Mouse (Mus musculus): ENCODE measurements around the gene Phlpp1. TPM values are rescaled to one million over a fixed set of nuclear protein-coding genes. Genes with fewer than 3 reads are reported as not detected.

Gene Phlpp1
- total and polyA plus RNA-seq, 3 experiments = 5.0 to 9.4 TPM; not detected in 1

DNA sequence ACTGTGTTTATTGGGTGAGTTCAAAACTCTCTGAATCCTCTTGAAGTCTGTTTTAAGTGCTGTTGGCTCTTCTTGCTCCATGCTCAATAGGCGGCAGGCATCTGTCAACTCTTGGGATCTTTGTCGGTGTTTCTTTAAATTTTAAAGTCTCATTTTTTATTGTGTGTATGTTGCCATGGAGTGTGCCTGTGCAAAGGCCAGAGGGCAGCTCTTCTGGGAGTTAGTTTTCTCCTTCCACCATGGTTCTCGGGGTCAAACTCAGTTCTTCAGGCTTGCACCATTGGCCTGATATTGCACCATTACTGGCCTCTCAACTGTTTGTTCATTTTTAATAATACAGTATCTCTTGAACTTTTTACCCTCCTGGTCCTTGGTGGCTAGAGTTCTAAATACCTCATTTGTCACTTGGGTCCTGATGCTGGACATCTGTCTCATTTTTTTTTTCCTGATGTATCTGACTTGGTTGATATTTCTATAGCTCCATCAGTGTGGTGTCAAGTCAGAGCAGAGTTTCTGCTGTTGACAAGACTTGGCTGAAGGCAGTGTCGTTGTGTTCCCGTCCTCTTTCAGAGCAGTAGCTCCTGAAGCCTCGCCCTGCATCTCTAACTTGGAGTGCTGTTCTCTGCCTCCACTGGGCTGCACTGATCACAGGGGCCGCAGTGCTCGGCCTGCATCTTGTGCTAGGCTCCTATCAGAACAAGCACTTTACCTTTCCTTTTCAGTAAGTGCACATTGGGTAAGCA lies 108.8 kb downstream of the Phlpp1 start:
- H3K4me1 ChIP-seq (ENCODE audit: control insufficient read depth in 1 of 2, insufficient read depth in 2 of 2, low read length in 2 of 2) = no peaks in the 10 kb centered on the region
- peaks cover 0 to 4% of the 10 kb centered on the region in 2 experiments; a peak in 2 of 4 replicates for H3K27me3 ChIP-seq (ENCODE audit: control insufficient read depth in 1 of 2, insufficient read depth in 2 of 2, low read length in 2 of 2)

DNA sequence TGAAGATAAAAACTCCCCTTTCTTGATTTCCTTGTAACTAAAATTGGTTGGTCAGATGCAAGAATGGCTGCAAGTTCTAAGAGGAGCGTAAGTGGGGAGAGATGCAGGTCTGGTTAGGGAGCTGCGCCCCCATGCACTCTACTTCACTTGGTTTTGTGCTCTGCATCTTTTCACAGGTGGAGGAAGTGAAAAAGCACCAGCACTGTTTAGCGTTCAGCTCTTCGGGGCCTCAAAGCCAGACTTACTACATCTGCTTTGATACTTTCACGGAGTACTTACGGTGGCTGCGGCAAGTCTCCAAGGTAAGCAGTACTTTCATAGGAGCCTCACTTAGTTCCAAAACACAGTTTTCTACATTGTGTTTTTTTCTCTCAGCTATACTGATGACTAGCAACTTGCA lies 115.3 kb downstream of the Phlpp1 start:
- TF ChIP-seq BHLHE40 (IDR thresholded peaks at IDR 0.05; ENCODE audit: borderline replicate concordance, low read depth, low read length) (no peak), POLR2A (IDR thresholded peaks at IDR 0.05; ENCODE audit: control insufficient read depth in 1 of 2, insufficient read depth in 1 of 2, low read depth in 1 of 2, low read length in 2 of 2, poor library complexity in 1 of 2) (no peak), SMC3 (IDR thresholded peaks at IDR 0.05; ENCODE audit: low read depth, low read length) (no peak), USF2 (IDR thresholded peaks at IDR 0.05; ENCODE audit: borderline replicate concordance in 1 of 2, insufficient read depth in 1 of 2, low read depth in 1 of 2, low read length in 2 of 2) (no peak), MAFK (IDR thresholded peaks at IDR 0.05; ENCODE audit: borderline replicate concordance, low read depth, low read length) (no peak)
- DNase-seq (ENCODE audit: low read depth, low spot score) = no peak
- H3K4me1 ChIP-seq (ENCODE audit: control insufficient read depth in 1 of 2, insufficient read depth in 2 of 2, low read length in 2 of 2) = no peaks in the 10 kb centered on the region
- no peak overlapping the region for H3K27ac ChIP-seq (ENCODE audit: control insufficient read depth, low read depth, low read length)
- H3K9ac ChIP-seq (ENCODE audit: control insufficient read depth, low read depth, low read length, poor library complexity, severe bottlenecking) = no peak overlapping the region
- peaks cover 0 to 2% of the 10 kb centered on the region in 2 experiments; a peak in 1 of 4 replicates for H3K27me3 ChIP-seq (ENCODE audit: control insufficient read depth in 1 of 2, insufficient read depth in 2 of 2, low read length in 2 of 2)
- H3K79me2 ChIP-seq (ENCODE audit: control insufficient read depth, insufficient read depth, low read length, poor library complexity) = no peaks in the 10 kb centered on the region
- no peak overlapping the region for H3K4me3 ChIP-seq (ENCODE audit: control insufficient read depth in 1 of 2, insufficient read depth in 1 of 2, low read depth in 2 of 2, low read length in 2 of 2)
- no peaks in the 10 kb centered on the region for H3K36me3 ChIP-seq (ENCODE audit: control insufficient read depth in 1 of 2, insufficient read depth in 2 of 2, low read length in 2 of 2)
- no peaks in the 10 kb centered on the region for H3K9me3 ChIP-seq (replicated peaks; ENCODE audit: insufficient read depth, low read length)

More for the DNA sequence above, 108.8 kb downstream of the Phlpp1 start:
- no peaks in the 10 kb centered on the region for H3K36me3 ChIP-seq (ENCODE audit: control insufficient read depth in 1 of 2, insufficient read depth in 2 of 2, low read length in 2 of 2)
- H3K79me2 ChIP-seq (ENCODE audit: control insufficient read depth, insufficient read depth, low read length, poor library complexity) = no peaks in the 10 kb centered on the region
- H3K9me3 ChIP-seq (replicated peaks; ENCODE audit: insufficient read depth, low read length) = no peaks in the 10 kb centered on the region
- no peak for TF ChIP-seq USF1 (IDR thresholded peaks at IDR 0.05; ENCODE audit: low read depth, low read length)
- no peak for TF ChIP-seq RCOR1 (IDR thresholded peaks at IDR 0.05; ENCODE audit: low read depth, low read length)
- TF ChIP-seq POLR2A (IDR thresholded peaks at IDR 0.05; ENCODE audit: control insufficient read depth in 1 of 2, insufficient read depth in 1 of 2, low read depth in 1 of 2, low read length in 2 of 2, poor library complexity in 1 of 2) = no peak
- TF ChIP-seq MAX (IDR thresholded peaks at IDR 0.05; ENCODE audit: low read length) = no peak
- TF ChIP-seq ZC3H11A (IDR thresholded peaks at IDR 0.05; ENCODE audit: low read depth, low read length) = no peak
- TF ChIP-seq MXI1 (IDR thresholded peaks at IDR 0.05; ENCODE audit: low read depth, low read length) = no peak
- no peak for TF ChIP-seq GABPA (IDR thresholded peaks at IDR 0.05; ENCODE audit: low read depth, low read length)
- TF ChIP-seq TBP (IDR thresholded peaks at IDR 0.05; ENCODE audit: low read depth, low read length) = no peak
- TF ChIP-seq GATA1 (IDR thresholded peaks at IDR 0.05; ENCODE audit: low read depth, low read length) = no peak
- no peak for TF ChIP-seq KAT2A (conservative IDR thresholded peaks at IDR 0.05; ENCODE audit: low read depth, low read length)
- no peak for TF ChIP-seq MYC (IDR thresholded peaks at IDR 0.05; ENCODE audit: low read depth, low read length)
- no peak for TF ChIP-seq ZMIZ1 (IDR thresholded peaks at IDR 0.05; ENCODE audit: low read depth, low read length)
- no peak for TF ChIP-seq EP300 (IDR thresholded peaks at IDR 0.05; ENCODE audit: low read depth in 1 of 2, low read length in 2 of 2)
- TF ChIP-seq MEF2A (IDR thresholded peaks at IDR 0.05; ENCODE audit: extremely low read depth, insufficient replicate concordance, low read depth, low read length, poor library complexity, severe bottlenecking) = no peak
- no peak for TF ChIP-seq ELF1 (IDR thresholded peaks at IDR 0.05; ENCODE audit: low read depth, low read length)
- TF ChIP-seq CTCF (IDR thresholded peaks at IDR 0.05 in 2 of 3, conservative IDR thresholded peaks at IDR 0.05 in 1 of 3; ENCODE audit: control insufficient read depth in 1 of 3, insufficient read depth in 1 of 3, low read depth in 2 of 3, low read length in 3 of 3, poor library complexity in 1 of 3, severe bottlenecking in 1 of 3) = no peak
- no peak for TF ChIP-seq USF2 (IDR thresholded peaks at IDR 0.05; ENCODE audit: borderline replicate concordance in 1 of 2, insufficient read depth in 1 of 2, low read depth in 1 of 2, low read length in 2 of 2)
- TF ChIP-seq E2F4 (IDR thresholded peaks at IDR 0.05; ENCODE audit: borderline replicate concordance, low read depth, low read length) = no peak
- TF ChIP-seq TAL1 (IDR thresholded peaks at IDR 0.05; ENCODE audit: low read length) = no peak
- no peak overlapping the region for H3K9ac ChIP-seq (ENCODE audit: control insufficient read depth, low read depth, low read length, poor library complexity, severe bottlenecking)
- no peak overlapping the region for H3K27ac ChIP-seq (ENCODE audit: control insufficient read depth, low read depth, low read length)
- H3K4me3 ChIP-seq (ENCODE audit: control insufficient read depth in 1 of 2, insufficient read depth in 1 of 2, low read depth in 2 of 2, low read length in 2 of 2) = no peak overlapping the region
- no peak for DNase-seq (ENCODE audit: low read depth, low spot score)

Data from MEL (cell line).